Mouse (Mus musculus) forebrain, postnatal 0 days (tissue): ENCODE measurements around the gene Cfap69. TPM values are rescaled to one million over a fixed set of nuclear protein-coding genes. Genes with fewer than 3 reads are reported as not detected.
A peak's percentile ranks its signal among the peaks of the same experiment; 100 is the strongest.

Experiments
- ATAC-seq: fragments of 200-750 bp; cut with Nextera tagmentation; 2 replicates; pipeline ENCODE4 v1.8.0; 2017; ENCODE audit warnings: mild to moderate bottlenecking, moderate library complexity
- DNase-seq: peaks from one replicate; pipeline ENCODE4 v3.0.0-alpha.2; 2015
- H3K27ac ChIP-seq: fragments of 300-500 bp; sonication (generic); 2 replicates; pipeline ENCODE4 v1.5.1; 2014; ENCODE audit warnings: low read depth, mild to moderate bottlenecking, antibody characterized with exemption, low read length, moderate library complexity, mixed read lengths
- H3K27me3 ChIP-seq: fragments of 300-500 bp; sonication (generic); 2 replicates; pipeline ENCODE4 v1.6.1; 2014; ENCODE audit warnings: mild to moderate bottlenecking, low read length, mixed read lengths; ENCODE audit not compliant: insufficient read depth
- H3K36me3 ChIP-seq: fragments of 300-500 bp; sonication (generic); 2 replicates; pipeline ENCODE4 v1.6.1; 2014; ENCODE audit warnings: mild to moderate bottlenecking, moderate library complexity; ENCODE audit not compliant: insufficient read depth
- H3K4me1 ChIP-seq: fragments of 300-500 bp; sonication (generic); 2 replicates; pipeline ENCODE4 v1.6.1; 2014; ENCODE audit warnings: antibody characterized with exemption; ENCODE audit not compliant: insufficient read depth
- H3K4me2 ChIP-seq: fragments of 300-500 bp; sonication (generic); 2 replicates; pipeline ENCODE4 v1.6.1; 2014; ENCODE audit warnings: low read depth, mild to moderate bottlenecking, moderate library complexity
- H3K4me3 ChIP-seq: fragments of 300-500 bp; sonication (generic); 2 replicates; pipeline ENCODE4 v1.5.1; 2014; ENCODE audit warnings: low read depth, low read length, mixed read lengths
- H3K9ac ChIP-seq: fragments of 300-500 bp; sonication (generic); 2 replicates; pipeline ENCODE4 v1.6.1; 2014; ENCODE audit warnings: mild to moderate bottlenecking
- H3K9me3 ChIP-seq: fragments of 300-500 bp; sonication (generic); 2 replicates; pipeline ENCODE4 v1.6.1; 2016; ENCODE audit warnings: low read length
- CTCF ChIP-seq: sonication (generic); IDR thresholded peaks from 2 replicates; pipeline ENCODE4 v1.5.1; 2016; ENCODE audit warnings: antibody characterized with exemption, control low read depth, low read depth
- WGBS: fragments of 180-500 bp; shearing (Covaris S2); extraction: QIAGEN DNeasy Blood & Tissue Kit; methylation state at CpG from one replicate; pipeline ENCODE4 v1.1.7; 2014; 5-methylcytosine and 5-hydroxymethylcytosine counted together
- polyA plus RNA-seq: library from polyadenylated mRNA; unstranded; fragments of >200 nt; fragmentation: Nextera tagmentation; extraction: Ambion mirVana; gene quantifications from 2 replicates; pipeline ENCODE4 v1.2.1, GENCODE M21; 2015
- total RNA-seq: library from RNA; depleted of rRNA; stranded (reverse); fragments of >200 nt; gene quantifications from 2 replicates; pipeline ENCODE4 v1.2.3, GENCODE M21; 2014

Gene Cfap69
- total and polyA plus RNA-seq, 2 experiments from 2014 or later = 6.7 to 11.6 TPM

DNA sequence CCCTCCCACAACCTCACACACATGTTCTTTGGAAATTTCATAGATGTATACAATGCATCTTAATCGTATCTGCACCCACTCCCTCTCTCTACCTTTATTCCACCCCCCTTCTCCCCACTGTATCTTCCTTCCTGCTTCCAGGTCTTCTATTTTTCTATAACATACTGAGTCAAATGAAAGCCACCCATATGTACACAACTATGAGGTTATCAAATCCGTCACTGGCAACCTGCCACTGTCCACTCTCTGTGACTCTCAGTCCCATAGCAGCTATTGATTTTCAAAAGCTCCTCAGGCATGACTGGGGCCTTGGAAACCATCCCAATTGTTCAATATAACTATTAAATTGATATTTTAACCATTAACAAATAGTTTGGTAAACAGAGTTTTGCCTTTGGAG lies 6.1 kb downstream of the Cfap69 start:
- Histone ChIP-seq H3K9me3 (no peaks in the 10 kb centered on the region), H3K9ac (no peak overlapping the region), H3K4me1 (0 out of 2 replicates have a peak, but pooled peaks cover under 1% of the 10 kb centered on the region), H3K27me3 (no peaks in the 10 kb centered on the region), H3K36me3 (no peaks in the 10 kb centered on the region), H3K4me2 (no peak overlapping the region), H3K4me3 (no peak overlapping the region), H3K27ac (no peak overlapping the region)
- ATAC-seq = no peak
- no peak for TF ChIP-seq CTCF
- 79% methylated on average over 2 of the region's 2 CpGs for WGBS
- DNase-seq = no peak

DNA sequence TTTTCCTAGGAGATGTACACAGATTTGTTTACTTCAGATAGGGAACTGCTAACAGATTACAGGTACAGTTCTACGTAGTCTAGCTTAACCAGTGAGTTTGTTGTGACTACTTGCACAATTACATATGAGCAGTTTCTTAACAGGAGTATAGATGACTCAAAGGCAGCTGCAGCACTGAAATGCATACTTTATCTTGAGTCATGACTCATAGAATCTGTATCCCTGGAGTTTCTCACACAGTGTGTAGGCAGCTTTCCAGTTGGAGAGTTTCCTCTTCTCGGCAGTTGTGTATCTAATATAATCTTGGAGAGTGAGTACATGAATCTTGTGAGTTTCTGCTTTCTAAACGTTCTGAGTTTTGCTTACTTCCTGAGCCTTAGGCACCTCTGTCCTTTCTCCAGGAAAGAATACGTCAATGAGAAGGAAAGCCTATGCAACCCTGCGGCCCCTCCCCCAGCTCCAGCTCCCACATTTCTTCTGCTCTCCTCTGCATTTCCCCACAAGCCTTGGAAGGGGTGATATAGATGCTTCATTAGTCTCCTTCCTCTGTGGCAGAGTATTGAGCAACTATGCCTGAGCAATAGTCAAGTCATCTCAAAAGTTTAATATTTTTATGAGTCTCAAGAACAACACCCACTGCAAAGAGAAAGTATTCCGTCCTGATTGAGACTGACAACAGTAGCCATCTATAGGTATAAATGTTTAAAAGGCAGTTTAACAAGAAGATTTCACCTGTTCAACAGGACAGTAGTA lies 15.0 kb downstream of the Cfap69 start:
- H3K4me3 ChIP-seq = no peak overlapping the region
- no peak overlapping the region for H3K27ac ChIP-seq
- no peaks in the 10 kb centered on the region for H3K27me3 ChIP-seq
- no peak for TF ChIP-seq CTCF
- DNase-seq (peak; percentile 13), ATAC-seq (no peak)
- 72% methylated on average over 6 of the region's 6 CpGs for WGBS
- H3K4me1 ChIP-seq = no peaks in the 10 kb centered on the region
- H3K9me3 ChIP-seq = no peaks in the 10 kb centered on the region
- no peak overlapping the region for H3K9ac ChIP-seq
- no peak overlapping the region for H3K4me2 ChIP-seq
- no peaks in the 10 kb centered on the region for H3K36me3 ChIP-seq

GRCm38 (mm10) chr5:5646173-5646572 lies 17.9 kb downstream of the Cfap69 start:
- WGBS = 3% methylated on average over 1 of the region's 1 CpGs
- Histone ChIP-seq H3K27ac (no peak overlapping the region), H3K9me3 (no peaks in the 10 kb centered on the region), H3K27me3 (no peaks in the 10 kb centered on the region), H3K4me3 (no peak overlapping the region), H3K4me1 (no peaks in the 10 kb centered on the region), H3K4me2 (no peak overlapping the region), H3K9ac (no peak overlapping the region), H3K36me3 (no peaks in the 10 kb centered on the region)
- peak; percentile 47 for DNase-seq
- peak; percentile 61; the same call in 1 of the 2 replicates for ATAC-seq
- peak; percentile 55 for TF ChIP-seq CTCF

- Histone ChIP-seq H3K27me3 (no peaks in the 10 kb centered on the region), H3K4me3 (no peak overlapping the region), H3K27ac (no peak overlapping the region), H3K9ac (no peak overlapping the region), H3K9me3 (no peaks in the 10 kb centered on the region), H3K4me1 (no peaks in the 10 kb centered on the region), H3K4me2 (no peak overlapping the region), H3K36me3 (no peaks in the 10 kb centered on the region)
- no peak for TF ChIP-seq CTCF
- ATAC-seq (no peak), DNase-seq (no peak)
- WGBS = 49% methylated on average over 2 of the region's 2 CpGs
These were observed 25.5 kb downstream of the Cfap69 start for GRCm38 (mm10) chr5:5638496-5638895.

DNA sequence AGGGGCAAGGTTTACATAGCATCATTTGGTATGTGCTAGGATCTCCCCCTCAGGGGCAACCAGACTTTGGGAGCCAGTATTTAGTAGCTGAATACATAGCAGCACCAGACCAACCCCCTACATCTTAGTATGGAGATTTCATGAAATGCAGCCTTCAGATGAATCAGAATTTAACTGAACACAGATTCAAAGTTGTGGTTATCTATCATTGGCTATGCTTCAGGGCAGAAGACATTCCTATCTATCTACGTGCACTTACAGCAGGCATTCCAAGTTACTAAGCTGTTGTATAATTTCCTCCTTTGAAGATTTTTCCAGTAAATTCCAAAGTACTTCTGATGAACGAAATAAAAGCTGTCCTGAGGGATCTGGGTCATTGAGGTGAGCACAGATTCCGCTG lies 38.5 kb downstream of the Cfap69 start:
- no peaks in the 10 kb centered on the region for H3K9me3 ChIP-seq
- H3K27ac ChIP-seq = no peak overlapping the region
- H3K9ac ChIP-seq = no peak overlapping the region
- no peaks in the 10 kb centered on the region for H3K27me3 ChIP-seq
- H3K36me3 ChIP-seq = no peaks in the 10 kb centered on the region
- H3K4me1 ChIP-seq = no peaks in the 10 kb centered on the region
- ATAC-seq = no peak
- TF ChIP-seq CTCF = no peak
- no peak overlapping the region for H3K4me2 ChIP-seq
- H3K4me3 ChIP-seq = no peak overlapping the region
- WGBS = 84% methylated on average over 3 of the region's 3 CpGs
- no peak for DNase-seq

- no peak overlapping the region for H3K27ac ChIP-seq
- no peak overlapping the region for H3K4me2 ChIP-seq
- no peak for TF ChIP-seq CTCF
- H3K9me3 ChIP-seq = no peaks in the 10 kb centered on the region
- DNase-seq (no peak), ATAC-seq (no peak)
- H3K27me3 ChIP-seq = no peaks in the 10 kb centered on the region
- WGBS = 60% methylated on average over 4 of the region's 4 CpGs
- H3K4me3 ChIP-seq = no peak overlapping the region
- H3K9ac ChIP-seq = no peak overlapping the region
- no peaks in the 10 kb centered on the region for H3K36me3 ChIP-seq
- H3K4me1 ChIP-seq = no peaks in the 10 kb centered on the region
These were observed 45.7 kb downstream of the Cfap69 start for GRCm38 (mm10) chr5:5618329-5618728.

DNA sequence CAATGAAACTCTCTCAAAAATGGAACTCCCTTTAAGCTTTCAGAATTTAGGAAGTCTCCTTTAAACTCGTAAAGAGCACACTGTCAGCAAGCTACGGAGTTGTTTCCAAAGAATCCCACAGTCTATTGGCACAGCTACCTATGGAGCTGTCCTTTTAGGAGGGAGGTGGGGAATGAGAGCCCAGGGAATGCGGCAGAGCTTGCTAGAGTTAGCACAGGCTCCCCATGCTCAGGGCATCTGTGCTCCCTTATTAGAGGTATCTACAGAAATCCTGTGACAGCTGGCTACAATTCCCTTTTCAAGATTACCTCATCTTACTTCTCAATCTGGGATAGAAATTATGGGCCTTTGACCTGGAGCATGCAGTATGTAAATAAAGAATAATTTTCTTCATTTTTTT lies 53.5 kb downstream of the Cfap69 start:
- no peaks in the 10 kb centered on the region for H3K27me3 ChIP-seq
- no peak overlapping the region for H3K27ac ChIP-seq
- H3K4me1 ChIP-seq = no peaks in the 10 kb centered on the region
- H3K9me3 ChIP-seq = no peaks in the 10 kb centered on the region
- no peak overlapping the region for H3K4me3 ChIP-seq
- no peaks in the 10 kb centered on the region for H3K36me3 ChIP-seq
- H3K9ac ChIP-seq = no peak overlapping the region
- DNase-seq (no peak), ATAC-seq (no peak)
- no peak overlapping the region for H3K4me2 ChIP-seq
- no peak for TF ChIP-seq CTCF
- 58% methylated on average over 3 of the region's 3 CpGs for WGBS
